Mouse (Mus musculus) heart, postnatal 0 days (tissue): ENCODE measurements around the gene Cdr2l. TPM values are rescaled to one million over a fixed set of nuclear protein-coding genes. Genes with fewer than 3 reads are reported as not detected.
A peak's percentile ranks its signal among the peaks of the same experiment; 100 is the strongest.

Source experiments
- ATAC-seq: fragments of 200-750 bp; cut with Nextera tagmentation; 2 replicates; pipeline ENCODE4 v1.8.0; 2017; ENCODE audit warnings: low read depth, moderate number of reproducible peaks, moderate library complexity; ENCODE audit not compliant: insufficient read depth
- DNase-seq: peaks from one replicate; pipeline ENCODE4 v3.0.0-alpha.2; 2016; ENCODE audit warnings: low spot score
- H3K27ac ChIP-seq: fragments of 300-500 bp; sonication (generic); 2 replicates; pipeline ENCODE4 v1.5.1; 2014; ENCODE audit warnings: low read depth, mild to moderate bottlenecking
- H3K27me3 ChIP-seq: fragments of 300-500 bp; sonication (generic); 2 replicates; pipeline ENCODE4 v1.6.1; 2014; ENCODE audit warnings: low read length, mixed read lengths; ENCODE audit not compliant: control insufficient read depth, insufficient read depth
- H3K36me3 ChIP-seq: fragments of 300-500 bp; sonication (generic); replicated peaks from 2 replicates; pipeline ENCODE4 v1.6.1; 2014; ENCODE audit warnings: low read length, mixed read lengths; ENCODE audit not compliant: control insufficient read depth, insufficient read depth
- H3K4me1 ChIP-seq: fragments of 300-500 bp; sonication (generic); 2 replicates; pipeline ENCODE4 v1.6.1; 2014; ENCODE audit warnings: antibody characterized with exemption; ENCODE audit not compliant: control insufficient read depth, insufficient read depth
- H3K4me2 ChIP-seq: fragments of 300-500 bp; sonication (generic); 2 replicates; pipeline ENCODE4 v1.6.1; 2014; ENCODE audit warnings: low read depth, mild to moderate bottlenecking, low read length, moderate library complexity
- H3K4me3 ChIP-seq: fragments of 300-500 bp; sonication (generic); 2 replicates; pipeline ENCODE4 v1.5.1; 2014; ENCODE audit warnings: low read depth, low read length
- H3K9ac ChIP-seq: fragments of 300-500 bp; sonication (generic); replicated peaks from 2 replicates; pipeline ENCODE4 v1.6.1; 2014; ENCODE audit warnings: low read depth, low read length, mixed read lengths
- H3K9me3 ChIP-seq: fragments of 300-500 bp; sonication (generic); replicated peaks from 2 replicates; pipeline ENCODE4 v1.6.1; 2016; ENCODE audit warnings: low read length; ENCODE audit not compliant: control insufficient read depth
- CTCF ChIP-seq: IDR thresholded peaks from 2 replicates; pipeline ENCODE4 v1.5.1; 2016; ENCODE audit warnings: antibody characterized with exemption, control low read depth, low read depth
- EP300 ChIP-seq: IDR thresholded peaks from 2 replicates; pipeline ENCODE4 v1.6.1; 2016; ENCODE audit warnings: antibody characterized with exemption, low read depth
- WGBS: fragments of 180-500 bp; shearing (Covaris S2); extraction: QIAGEN DNeasy Blood & Tissue Kit; methylation state at CpG from one replicate; pipeline ENCODE4 v1.1.7; 2014; 5-methylcytosine and 5-hydroxymethylcytosine counted together
- polyA plus RNA-seq: library from polyadenylated mRNA; unstranded; fragments of >200 nt; fragmentation: Nextera tagmentation; extraction: Ambion mirVana; gene quantifications from 2 replicates; pipeline ENCODE4 v1.2.1, GENCODE M21; 2015
- total RNA-seq: library from RNA; depleted of rRNA; stranded (reverse); fragments of >200 nt; gene quantifications from 2 replicates; pipeline ENCODE4 v1.2.3, GENCODE M21; 2014; ENCODE audit warnings: low replicate concordance

The Cdr2l gene
- total and polyA plus RNA-seq, 2 experiments from 2014 or later = 5.6 to 23.1 TPM

GRCm38 (mm10) chr11:115364136-115364535 is 17.6 kb upstream of the Cdr2l start:
- H3K4me3 ChIP-seq = no peak overlapping the region
- no peak overlapping the region for H3K9ac ChIP-seq
- H3K27me3 ChIP-seq = peaks cover 11% of the 10 kb centered on the region; the same call in 1 of the 2 replicates
- ATAC-seq (no peak), DNase-seq (no peak)
- no peak overlapping the region for H3K4me2 ChIP-seq
- TF ChIP-seq EP300 (no peak), CTCF (no peak)
- H3K9me3 ChIP-seq = no peaks in the 10 kb centered on the region
- peaks cover 18% of the 10 kb centered on the region for H3K4me1 ChIP-seq
- H3K27ac ChIP-seq = no peak overlapping the region
- H3K36me3 ChIP-seq = no peaks in the 10 kb centered on the region
- WGBS = 89% methylated on average over 3 of the region's 3 CpGs

GRCm38 (mm10) chr11:115366039-115366705 is 15.5 kb upstream of the Cdr2l start:
- TF ChIP-seq CTCF (no peak), EP300 (no peak)
- H3K4me2 ChIP-seq = peak overlapping the region; percentile 96; the same call in 1 of the 2 replicates
- H3K4me1 ChIP-seq = peaks cover 18% of the 10 kb centered on the region
- WGBS = 31% methylated on average over 7 of the region's 7 CpGs
- no peak overlapping the region for H3K9ac ChIP-seq
- no peaks in the 10 kb centered on the region for H3K36me3 ChIP-seq
- DNase-seq (no peak), ATAC-seq (0 out of 2 replicates have a peak, but pooled peaks have one; percentile 22)
- no peak overlapping the region for H3K27ac ChIP-seq
- peaks cover 17% of the 10 kb centered on the region; the same call in 1 of the 2 replicates for H3K27me3 ChIP-seq
- no peaks in the 10 kb centered on the region for H3K9me3 ChIP-seq
- H3K4me3 ChIP-seq = peak overlapping the region; percentile 68

- Histone ChIP-seq H3K27ac (no peak overlapping the region), H3K4me2 (peak overlapping the region; percentile 96), H3K27me3 (peaks cover 17% of the 10 kb centered on the region; the same call in 1 of the 2 replicates), H3K9ac (peak overlapping the region; percentile 61), H3K36me3 (no peaks in the 10 kb centered on the region), H3K4me1 (peaks cover 18% of the 10 kb centered on the region), H3K4me3 (peak overlapping the region; percentile 68), H3K9me3 (no peaks in the 10 kb centered on the region)
- ATAC-seq (no peak; the same call in 1 of the 2 replicates), DNase-seq (no peak)
- no peak for TF ChIP-seq CTCF
- TF ChIP-seq EP300 = no peak
- whole genome bisulfite sequencing = 9% methylated on average over 21 of the region's 28 CpGs
These were observed 14.9 kb upstream of the Cdr2l start for GRCm38 (mm10) chr11:115366706-115367394.

- Histone ChIP-seq H3K27ac (no peak within 1 kb of the TSS), H3K9me3 (no peaks in the 10 kb centered on the region), H3K27me3 (peaks cover 17% of the 10 kb centered on the region; the same call in 1 of the 2 replicates), H3K9ac (peak within 1 kb of the TSS; percentile 61), H3K4me2 (peak within 1 kb of the TSS; percentile 96), H3K4me3 (peak within 1 kb of the TSS; percentile 68), H3K4me1 (peaks cover 18% of the 10 kb centered on the region), H3K36me3 (no peaks in the 10 kb centered on the region)
- ATAC-seq (peak; percentile 61), DNase-seq (no peak)
- TF ChIP-seq CTCF = no peak
- WGBS = under 1% methylated on average over 37 of the region's 39 CpGs
These were observed 14.2 kb upstream of the Cdr2l start, which contains the start of gene Hid1 for GRCm38 (mm10) chr11:115367395-115367944. Hid1 (minus strand) TSS chr11:115367756.

GRCm38 (mm10) chr11:115370368-115370767 is 11.3 kb upstream of the Cdr2l start:
- DNase-seq = no peak
- no peak for TF ChIP-seq EP300
- TF ChIP-seq CTCF = no peak
- no peak overlapping the region for H3K4me3 ChIP-seq
- no peak for ATAC-seq
- no peak overlapping the region for H3K9ac ChIP-seq
- peaks cover 17% of the 10 kb centered on the region; the same call in 1 of the 2 replicates for H3K27me3 ChIP-seq
- H3K27ac ChIP-seq = no peak overlapping the region
- no peak overlapping the region for H3K4me2 ChIP-seq
- no peaks in the 10 kb centered on the region for H3K9me3 ChIP-seq
- 42% methylated on average over 7 of the region's 7 CpGs for WGBS
- H3K4me1 ChIP-seq = peaks cover 29% of the 10 kb centered on the region
- no peaks in the 10 kb centered on the region for H3K36me3 ChIP-seq
